26 mouse cellular contexts compared by ENCODE assay signal in the genomic region with DNA sequence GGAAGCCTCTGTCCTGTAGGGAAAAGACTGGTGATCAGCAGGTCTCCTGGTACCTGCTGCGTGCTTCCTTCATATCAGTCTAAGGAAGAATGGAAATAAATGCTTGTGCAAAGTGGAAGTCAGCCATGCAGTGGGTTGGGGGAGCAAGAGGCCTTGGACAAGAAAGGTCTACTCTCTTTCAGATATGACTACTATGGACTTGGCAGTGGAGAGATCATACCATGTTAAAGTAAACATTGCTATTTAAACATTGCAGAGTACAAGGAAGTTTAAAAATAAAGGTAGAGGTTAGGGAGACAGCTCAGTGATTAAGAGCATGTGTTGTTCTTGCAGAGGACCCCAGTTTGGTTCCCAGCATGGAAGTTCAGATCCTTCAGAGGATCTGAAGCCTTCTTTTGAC. TPM values are rescaled to one million over a fixed set of nuclear protein-coding genes. Genes with fewer than 3 reads are reported as not detected.
DNase-seq lines count a peak whose midpoint lies in the region; ATAC-seq and TF ChIP-seq lines count a peak whose summit lies in the region.
"Had no signal": no experiment of that assay in that cellular context is flagged by ENCODE, and none has a peak within 500 bp of the region (broad histone marks: within the 10 kb centered on the region; RNA-seq: fewer than 3 reads in every experiment).

No protein-coding gene starts in this region.

- no peak for DNase-seq in hindbrain, embryonic 10.5 days (ENCODE audit: low spot score)
- DNase-seq in adrenal gland, adult 2 months = no peak
- DNase-seq in liver, embryonic 11.5 days (ENCODE audit: low spot score) = no peak
- DNase-seq: adrenal gland, postnatal 10 days; adrenal gland, postnatal 36 days; cerebellum, adult 11 months; cerebellum, adult 2 months; cerebellum, adult 9-11 months; cerebellum, postnatal 25 days; forebrain, postnatal 0 days; gastrocnemius, adult 2 months; gastrocnemius, postnatal 14 days; heart, adult 11 months; heart, postnatal 10 days; heart, postnatal 36 days had no signal

- no peaks in the 10 kb centered on the region for H3K36me3 ChIP-seq in hindbrain, embryonic 10.5 days
- no peaks in the 10 kb centered on the region for H3K36me3 ChIP-seq in hindbrain, embryonic 13.5 days
- H3K36me3 ChIP-seq in intestine, postnatal 0 days (ENCODE audit: control insufficient read depth, insufficient read depth) = no peaks in the 10 kb centered on the region
- no peaks in the 10 kb centered on the region for H3K36me3 ChIP-seq in stomach, embryonic 16.5 days (ENCODE audit: control insufficient read depth, insufficient read depth, low read length)
- no peaks in the 10 kb centered on the region for H3K36me3 ChIP-seq in liver, embryonic 11.5 days (ENCODE audit: control insufficient read depth, insufficient read depth, low read length)
- H3K36me3 ChIP-seq: embryonic facial prominence, embryonic 12.5 days; embryonic facial prominence, embryonic 15.5 days; heart, embryonic 12.5 days; heart, embryonic 15.5 days; hindbrain, embryonic 15.5 days had no signal

- no peak overlapping the region for H3K4me3 ChIP-seq in hindbrain, embryonic 10.5 days
- no peak overlapping the region for H3K4me3 ChIP-seq in hindbrain, embryonic 13.5 days
- H3K4me3 ChIP-seq in intestine, postnatal 0 days (ENCODE audit: low read depth, low read length) = no peak overlapping the region
- H3K4me3 ChIP-seq in stomach, embryonic 16.5 days (replicated peaks; ENCODE audit: low read length) = no peak overlapping the region
- H3K4me3 ChIP-seq in liver, embryonic 11.5 days (ENCODE audit: low read depth, low read length) = no peak overlapping the region
- H3K4me3 ChIP-seq: embryonic facial prominence, embryonic 12.5 days; embryonic facial prominence, embryonic 15.5 days; gastrocnemius, adult 2 months; heart, embryonic 12.5 days; heart, embryonic 15.5 days; hindbrain, embryonic 15.5 days had no signal

- no peak overlapping the region for H3K9ac ChIP-seq in hindbrain, embryonic 13.5 days
- H3K9ac ChIP-seq in intestine, postnatal 0 days (ENCODE audit: low read depth, low read length) = no peak overlapping the region
- H3K9ac ChIP-seq in stomach, embryonic 16.5 days (ENCODE audit: low read length) = no peak overlapping the region
- H3K9ac ChIP-seq in liver, embryonic 11.5 days (ENCODE audit: low read depth, low read length) = no peak overlapping the region
- H3K9ac ChIP-seq: embryonic facial prominence, embryonic 12.5 days; embryonic facial prominence, embryonic 15.5 days; forebrain, postnatal 0 days; heart, embryonic 12.5 days; heart, embryonic 15.5 days; hindbrain, embryonic 15.5 days had no signal

- 87% methylated on average over 1 of the region's 1 CpGs for WGBS in hindbrain, embryonic 10.5 days
- 85% methylated on average over 1 of the region's 1 CpGs for WGBS in hindbrain, embryonic 13.5 days
- 39% methylated on average over 1 of the region's 1 CpGs for WGBS in intestine, postnatal 0 days
- WGBS in stomach, embryonic 16.5 days = 58% methylated on average over 1 of the region's 1 CpGs
- 83% methylated on average over 1 of the region's 1 CpGs for WGBS in liver, embryonic 11.5 days

- peaks cover 50% of the 10 kb centered on the region for H3K4me1 ChIP-seq in hindbrain, embryonic 10.5 days (replicated peaks)
- H3K4me1 ChIP-seq in hindbrain, embryonic 13.5 days (replicated peaks) = peaks cover 35% of the 10 kb centered on the region
- no peaks in the 10 kb centered on the region; the same call in 1 of the 2 replicates for H3K4me1 ChIP-seq in intestine, postnatal 0 days (replicated peaks; ENCODE audit: control insufficient read depth, insufficient read depth, low read length)
- peaks cover 42% of the 10 kb centered on the region for H3K4me1 ChIP-seq in stomach, embryonic 16.5 days (ENCODE audit: control insufficient read depth, insufficient read depth, low read length)
- peaks cover 12% of the 10 kb centered on the region for H3K4me1 ChIP-seq in liver, embryonic 11.5 days (replicated peaks; ENCODE audit: control insufficient read depth, insufficient read depth, low read length)

- no peak for TF ChIP-seq CTCF in intestine, postnatal 0 days (IDR thresholded peaks at IDR 0.05; ENCODE audit: low read depth)

- no peak overlapping the region for H3K4me2 ChIP-seq in hindbrain, embryonic 13.5 days
- no peak overlapping the region for H3K4me2 ChIP-seq in intestine, postnatal 0 days (replicated peaks; ENCODE audit: low read depth)
- no peak overlapping the region for H3K4me2 ChIP-seq in stomach, embryonic 16.5 days (ENCODE audit: low read depth, low read length)
- no peak overlapping the region for H3K4me2 ChIP-seq in liver, embryonic 11.5 days
- H3K4me2 ChIP-seq: embryonic facial prominence, embryonic 12.5 days; heart, embryonic 12.5 days; heart, embryonic 15.5 days; hindbrain, embryonic 15.5 days had no signal

- H3K27me3 ChIP-seq in hindbrain, embryonic 10.5 days (ENCODE audit: insufficient read depth, poor library complexity, severe bottlenecking) = peaks cover 23% of the 10 kb centered on the region
- H3K27me3 ChIP-seq in hindbrain, embryonic 13.5 days = no peaks in the 10 kb centered on the region
- no peaks in the 10 kb centered on the region for H3K27me3 ChIP-seq in intestine, postnatal 0 days (replicated peaks; ENCODE audit: control insufficient read depth, insufficient read depth, low read length)
- no peaks in the 10 kb centered on the region for H3K27me3 ChIP-seq in stomach, embryonic 16.5 days (ENCODE audit: control insufficient read depth, insufficient read depth, low read length)
- peaks cover 38% of the 10 kb centered on the region for H3K27me3 ChIP-seq in liver, embryonic 11.5 days (replicated peaks; ENCODE audit: control insufficient read depth, insufficient read depth, low read length)
- H3K27me3 ChIP-seq: embryonic facial prominence, embryonic 12.5 days; embryonic facial prominence, embryonic 15.5 days; heart, embryonic 15.5 days; hindbrain, embryonic 15.5 days had no signal

- H3K9me3 ChIP-seq in hindbrain, embryonic 10.5 days = no peaks in the 10 kb centered on the region
- no peaks in the 10 kb centered on the region for H3K9me3 ChIP-seq in hindbrain, embryonic 13.5 days
- no peaks in the 10 kb centered on the region for H3K9me3 ChIP-seq in intestine, postnatal 0 days (ENCODE audit: control insufficient read depth)
- no peaks in the 10 kb centered on the region for H3K9me3 ChIP-seq in stomach, embryonic 16.5 days (replicated peaks; ENCODE audit: control insufficient read depth, low read length)
- no peaks in the 10 kb centered on the region for H3K9me3 ChIP-seq in liver, embryonic 11.5 days (ENCODE audit: control insufficient read depth, low read length)
- H3K9me3 ChIP-seq: embryonic facial prominence, embryonic 12.5 days; embryonic facial prominence, embryonic 15.5 days; heart, embryonic 12.5 days; heart, embryonic 15.5 days; hindbrain, embryonic 15.5 days had no signal

- ATAC-seq in hindbrain, embryonic 13.5 days (ENCODE audit: low FRiP score) = no peak
- no peak for ATAC-seq in intestine, postnatal 0 days
- ATAC-seq in stomach, embryonic 16.5 days (ENCODE audit: insufficient read depth, low FRiP score) = peak; percentile 73; the same call in 1 of the 2 replicates
- no peak for ATAC-seq in liver, embryonic 11.5 days (replicated peaks; ENCODE audit: low FRiP score)
- ATAC-seq: activated CD4-positive, CD25-positive, alpha-beta regulatory T cell, adult 4 months; forebrain, embryonic 14.5 days; forebrain, postnatal 0 days had no signal

- H3K27ac ChIP-seq in hindbrain, embryonic 10.5 days = 0 out of 2 replicates have a peak overlapping the region, but pooled peaks have one; percentile 12
- no peak overlapping the region for H3K27ac ChIP-seq in hindbrain, embryonic 13.5 days
- peak overlapping the region; percentile 21; the same call in 1 of the 2 replicates for H3K27ac ChIP-seq in intestine, postnatal 0 days (ENCODE audit: low read depth, low read length)
- peak overlapping the region; percentile 93; the same call in 1 of the 2 replicates for H3K27ac ChIP-seq in stomach, embryonic 16.5 days (ENCODE audit: low read length)
- H3K27ac ChIP-seq in liver, embryonic 11.5 days (ENCODE audit: low read depth, low read length) = no peak overlapping the region
- H3K27ac ChIP-seq: heart, embryonic 15.5 days had no signal

RNA-seq across cellular contexts. Expression of gene Igdcc4, which starts 6.6 kb away (rescaled TPM):
- 8.3 and 10.4 TPM in 2 replicates for polyA plus RNA-seq in hindbrain, embryonic 10.5 days (2016; fragmentation: Nextera tagmentation; extraction: Ambion mirVana)
- 9.7 TPM in 2 replicates for polyA plus RNA-seq in hindbrain, embryonic 13.5 days (2015; fragmentation: Nextera tagmentation; extraction: Ambion mirVana)
- 4.1 and 4.5 TPM in 2 replicates for polyA plus RNA-seq in intestine, postnatal 0 days (2015; fragmentation: Nextera tagmentation; extraction: Ambion mirVana)
- 22.1 and 25.6 TPM in 2 replicates for polyA plus RNA-seq in stomach, embryonic 16.5 days (2015; fragmentation: Nextera tagmentation; extraction: Ambion mirVana)
- total RNA-seq in adrenal gland, adult 2 months (2021) = 10 to 100 TPM; 22.5 to 33.7 TPM
- polyA plus RNA-seq in adrenal gland, adult 2 months (2012; rRNA removed) = 37.5 and 38.9 TPM in 2 replicates
- polyA plus RNA-seq in liver, embryonic 11.5 days (2014; fragmentation: Nextera tagmentation; extraction: Ambion mirVana) = 12.0 and 15.0 TPM in 2 replicates

RNA-seq across cellular contexts. Expression of gene Igdcc3, which starts 33.1 kb away (rescaled TPM):
- polyA plus RNA-seq in hindbrain, embryonic 10.5 days (2016; fragmentation: Nextera tagmentation; extraction: Ambion mirVana) = 218 and 357 TPM in 2 replicates
- 13.8 and 15.5 TPM in 2 replicates for polyA plus RNA-seq in hindbrain, embryonic 13.5 days (2015; fragmentation: Nextera tagmentation; extraction: Ambion mirVana)
- 0.22 TPM in 2 replicates for polyA plus RNA-seq in intestine, postnatal 0 days (2015; fragmentation: Nextera tagmentation; extraction: Ambion mirVana)
- polyA plus RNA-seq in stomach, embryonic 16.5 days (2015; fragmentation: Nextera tagmentation; extraction: Ambion mirVana) = 0.44 and 0.55 TPM in 2 replicates
- 1 to 10 TPM; 1.1 to 1.4 TPM for total RNA-seq in adrenal gland, adult 2 months (2021)
- polyA plus RNA-seq in adrenal gland, adult 2 months (2012; rRNA removed) = 2.6 and 4.8 TPM in 2 replicates
- polyA plus RNA-seq in liver, embryonic 11.5 days (2014; fragmentation: Nextera tagmentation; extraction: Ambion mirVana) = 4.8 and 5.5 TPM in 2 replicates
- total RNA-seq: common myeloid progenitor, adult 5-6 weeks had no signal
- polyA plus RNA-seq: activated CD4-positive, CD25-positive, alpha-beta regulatory T cell, adult 4 months had no signal

Comparison
In these comparisons a context has a peak if more than half of its experiments do, and no peak if none do; other contexts are left out.
1. H3K27ac ChIP-seq: peak in hindbrain, embryonic 10.5 days (single experiment), intestine, postnatal 0 days (single experiment) and stomach, embryonic 16.5 days (single experiment); none in hindbrain, embryonic 13.5 days (single experiment) and liver, embryonic 11.5 days (single experiment).
2. RNA of gene Igdcc3, which starts 33.1 kb away (polyA plus RNA-seq): 218 to 357 TPM in hindbrain, embryonic 10.5 days; 13.8 to 15.5 TPM in hindbrain, embryonic 13.5 days, 4.8 to 5.5 TPM in liver, embryonic 11.5 days, 2.6 to 4.8 TPM in adrenal gland, adult 2 months, 0.44 to 0.55 TPM in stomach, embryonic 16.5 days and 0.22 TPM in intestine, postnatal 0 days; every median in the first group is over 10 times any median in the second.